Mouse (Mus musculus): ENCODE data around the gene Efhd1. TPM values are rescaled to one million over a fixed set of nuclear protein-coding genes. Genes with fewer than 3 reads are reported as not detected.

The Efhd1 gene
- total RNA-seq, 2 experiments from 2014 or later, result 0.98 TPM; not detected in 1

GRCm38 (mm10) chr1:87300360-87301286 lies 36.5 kb downstream of the Efhd1 start:
- no peak for ATAC-seq (replicated peaks; ENCODE audit: poor library complexity, severe bottlenecking)

GRCm38 (mm10) chr1:87301971-87302370 lies 37.8 kb downstream of the Efhd1 start:
- ATAC-seq (replicated peaks; ENCODE audit: poor library complexity, severe bottlenecking), result no peak

GRCm38 (mm10) chr1:87308952-87309351 lies 44.8 kb downstream of the Efhd1 start:
- no peak for ATAC-seq (replicated peaks; ENCODE audit: poor library complexity, severe bottlenecking)

GRCm38 (mm10) chr1:87309621-87310020 lies 45.5 kb downstream of the Efhd1 start:
- no peak for ATAC-seq (replicated peaks; ENCODE audit: poor library complexity, severe bottlenecking)

- ATAC-seq (replicated peaks; ENCODE audit: poor library complexity, severe bottlenecking), result no peak
Measured at GRCm38 (mm10) chr1:87312681-87313080, 48.5 kb downstream of the Efhd1 start.

GRCm38 (mm10) chr1:87313116-87313515 lies 49.0 kb downstream of the Efhd1 start:
- no peak for ATAC-seq (replicated peaks; ENCODE audit: poor library complexity, severe bottlenecking)

- no peak for ATAC-seq (replicated peaks; ENCODE audit: poor library complexity, severe bottlenecking)
Measured at GRCm38 (mm10) chr1:87313843-87314570, 49.8 kb downstream of the Efhd1 start.

- no peak for ATAC-seq (replicated peaks; ENCODE audit: poor library complexity, severe bottlenecking)
Measured at GRCm38 (mm10) chr1:87315431-87315830, 51.3 kb downstream of the Efhd1 start.

- ATAC-seq (replicated peaks; ENCODE audit: poor library complexity, severe bottlenecking), result no peak
Measured at GRCm38 (mm10) chr1:87315894-87316293, 51.7 kb downstream of the Efhd1 start.

GRCm38 (mm10) chr1:87316672-87317071 lies 52.5 kb downstream of the Efhd1 start:
- ATAC-seq (replicated peaks; ENCODE audit: poor library complexity, severe bottlenecking), result no peak

GRCm38 (mm10) chr1:87321071-87321470 lies 56.9 kb downstream of the Efhd1 start:
- no peak for ATAC-seq (replicated peaks; ENCODE audit: poor library complexity, severe bottlenecking)

GRCm38 (mm10) chr1:87322778-87323177 lies 58.6 kb downstream of the Efhd1 start:
- ATAC-seq (replicated peaks; ENCODE audit: poor library complexity, severe bottlenecking), result no peak

- ATAC-seq (replicated peaks; ENCODE audit: poor library complexity, severe bottlenecking), result no peak
Measured at GRCm38 (mm10) chr1:87324649-87325048, 60.5 kb downstream of the Efhd1 start.

- ATAC-seq (replicated peaks; ENCODE audit: poor library complexity, severe bottlenecking), result peak; percentile 100
Measured at GRCm38 (mm10) chr1:87326742-87327163, 62.6 kb downstream of the Efhd1 start, which contains the start of gene Gigyf2. Gene Gigyf2, plus strand, starts transcription at chr1:87326998.

GRCm38 (mm10) chr1:87327165-87327861 lies 63.1 kb downstream of the Efhd1 start:
- peak; percentile 32 for ATAC-seq (replicated peaks; ENCODE audit: poor library complexity, severe bottlenecking)

- no peak for ATAC-seq (replicated peaks; ENCODE audit: poor library complexity, severe bottlenecking)
Measured at GRCm38 (mm10) chr1:87331774-87332173, 67.6 kb downstream of the Efhd1 start.

GRCm38 (mm10) chr1:87350576-87350975 lies 86.4 kb downstream of the Efhd1 start:
- no peak for ATAC-seq (replicated peaks; ENCODE audit: poor library complexity, severe bottlenecking)

GRCm38 (mm10) chr1:87360276-87360675 lies 96.1 kb downstream of the Efhd1 start:
- no peak for ATAC-seq (replicated peaks; ENCODE audit: poor library complexity, severe bottlenecking)

Data from granulocyte monocyte progenitor cell, adult 5-6 weeks (primary cell).